Mouse (Mus musculus) hindbrain, postnatal 0 days (tissue): ENCODE data around the gene Mgat5. TPM values are rescaled to one million over a fixed set of nuclear protein-coding genes. Genes with fewer than 3 reads are reported as not detected.

Experiments
- ATAC-seq: fragments of 200-750 bp; cut with Nextera tagmentation; 2 replicates; pipeline ENCODE4 v1.8.0; 2017; ENCODE audit warnings: mild to moderate bottlenecking, moderate TSS enrichment, moderate library complexity
- DNase-seq: peaks from one replicate; pipeline ENCODE4 v3.0.0-alpha.2; 2015; ENCODE audit warnings: low spot score
- H3K27ac ChIP-seq: fragments of 300-500 bp; sonication (generic); 2 replicates; pipeline ENCODE4 v1.5.1; 2014; ENCODE audit warnings: mild to moderate bottlenecking
- H3K27me3 ChIP-seq: fragments of 300-500 bp; sonication (generic); 2 replicates; pipeline ENCODE4 v1.6.1; 2014; ENCODE audit warnings: low read length, mixed read lengths; ENCODE audit not compliant: insufficient read depth
- H3K36me3 ChIP-seq: fragments of 300-500 bp; sonication (generic); 2 replicates; pipeline ENCODE4 v1.6.1; 2014; ENCODE audit warnings: low read length, mixed read lengths; ENCODE audit not compliant: insufficient read depth
- H3K4me1 ChIP-seq: fragments of 300-500 bp; sonication (generic); 2 replicates; pipeline ENCODE4 v1.6.1; 2014; ENCODE audit warnings: antibody characterized with exemption, low read length, mixed read lengths; ENCODE audit not compliant: insufficient read depth
- H3K4me2 ChIP-seq: fragments of 300-500 bp; sonication (generic); 2 replicates; pipeline ENCODE4 v1.6.1; 2014; ENCODE audit warnings: low read depth, mild to moderate bottlenecking, low read length, moderate library complexity, mixed read lengths
- H3K4me3 ChIP-seq: fragments of 300-500 bp; sonication (generic); 2 replicates; pipeline ENCODE4 v1.5.1; 2014; ENCODE audit warnings: low read length
- H3K9ac ChIP-seq: fragments of 300-500 bp; sonication (generic); replicated peaks from 2 replicates; pipeline ENCODE4 v1.6.1; 2014; ENCODE audit warnings: mild to moderate bottlenecking, low read length, moderate library complexity, mixed read lengths
- H3K9me3 ChIP-seq: fragments of 300-500 bp; sonication (generic); 2 replicates; pipeline ENCODE4 v1.6.1; 2016; ENCODE audit warnings: low read length, mixed read lengths
- CTCF ChIP-seq: IDR thresholded peaks from 2 replicates; pipeline ENCODE4 v1.5.1; 2016; ENCODE audit warnings: antibody characterized with exemption, control low read depth, low read depth
- WGBS: fragments of 180-500 bp; shearing (Covaris S2); extraction: QIAGEN DNeasy Blood & Tissue Kit; methylation state at CpG from one replicate; pipeline ENCODE4 v1.1.7; 2014; 5-methylcytosine and 5-hydroxymethylcytosine counted together
- polyA plus RNA-seq: library from polyadenylated mRNA; unstranded; fragments of >200 nt; fragmentation: Nextera tagmentation; extraction: Ambion mirVana; gene quantifications from 2 replicates; pipeline ENCODE4 v1.2.1, GENCODE M21; 2015
- total RNA-seq: library from RNA; depleted of rRNA; stranded (reverse); fragments of >200 nt; gene quantifications from 2 replicates; pipeline ENCODE4 v1.2.3, GENCODE M21; 2014

Mgat5 gene
- total and polyA plus RNA-seq, 2 experiments from 2014 or later, result 14.8 to 49.3 TPM

- Histone ChIP-seq H3K9ac (no peak overlapping the region), H3K4me1 (no peaks in the 10 kb centered on the region), H3K27ac (no peak overlapping the region), H3K9me3 (no peaks in the 10 kb centered on the region), H3K4me3 (no peak overlapping the region), H3K4me2 (no peak overlapping the region), H3K36me3 (no peaks in the 10 kb centered on the region), H3K27me3 (no peaks in the 10 kb centered on the region)
- TF ChIP-seq CTCF, result no peak
- no peak for DNase-seq
- no peak for ATAC-seq
- WGBS, result over 99% methylated on average over 10 of the region's 10 CpGs
These were observed 310.1 kb downstream of the Mgat5 start for GRCm38 (mm10) chr1:127514888-127515287.

- no peak overlapping the region for H3K4me3 ChIP-seq
- ATAC-seq, result no peak
- no peaks in the 10 kb centered on the region for H3K9me3 ChIP-seq
- no peaks in the 10 kb centered on the region for H3K4me1 ChIP-seq
- no peaks in the 10 kb centered on the region for H3K36me3 ChIP-seq
- H3K27me3 ChIP-seq, result no peaks in the 10 kb centered on the region; the same call in 1 of the 2 replicates
- H3K27ac ChIP-seq, result no peak overlapping the region
- H3K4me2 ChIP-seq, result no peak overlapping the region
- no peak for DNase-seq
- no peak overlapping the region for H3K9ac ChIP-seq
- TF ChIP-seq CTCF, result no peak
- WGBS, result 87% methylated on average over 8 of the region's 8 CpGs
These were observed 318.5 kb downstream of the Mgat5 start for GRCm38 (mm10) chr1:127523364-127523763.

GRCm38 (mm10) chr1:127530849-127531580, 326.2 kb downstream of the Mgat5 start:
- no peaks in the 10 kb centered on the region for H3K36me3 ChIP-seq
- H3K27ac ChIP-seq, result no peak overlapping the region
- no peak overlapping the region for H3K9ac ChIP-seq
- WGBS, result 27% methylated on average over 14 of the region's 14 CpGs
- peak; percentile 74 for ATAC-seq
- H3K4me3 ChIP-seq, result no peak overlapping the region
- H3K4me1 ChIP-seq, result 0 out of 2 replicates have a peak, but pooled peaks cover 3% of the 10 kb centered on the region
- no peak for TF ChIP-seq CTCF
- H3K9me3 ChIP-seq, result no peaks in the 10 kb centered on the region
- peak; percentile 76 for DNase-seq
- H3K27me3 ChIP-seq, result no peaks in the 10 kb centered on the region
- peak overlapping the region; percentile 19; the same call in 1 of the 2 replicates for H3K4me2 ChIP-seq

- DNase-seq (no peak), ATAC-seq (no peak; the same call in 1 of the 2 replicates)
- Histone ChIP-seq H3K27me3 (no peaks in the 10 kb centered on the region), H3K27ac (no peak overlapping the region), H3K36me3 (no peaks in the 10 kb centered on the region), H3K4me3 (no peak overlapping the region), H3K4me1 (0 out of 2 replicates have a peak, but pooled peaks cover 8% of the 10 kb centered on the region), H3K9me3 (no peaks in the 10 kb centered on the region), H3K4me2 (no peak overlapping the region), H3K9ac (no peak overlapping the region)
- TF ChIP-seq CTCF, result peak; percentile 29; the same call in 1 of the 2 replicates
- 72% methylated on average over 5 of the region's 5 CpGs for WGBS
These were observed 326.9 kb downstream of the Mgat5 start for GRCm38 (mm10) chr1:127531723-127532122.

GRCm38 (mm10) chr1:127536448-127536847, 331.6 kb downstream of the Mgat5 start:
- ATAC-seq, result no peak; the same call in 1 of the 2 replicates

GRCm38 (mm10) chr1:127537204-127538038, 332.6 kb downstream of the Mgat5 start:
- 0 out of 2 replicates have a peak, but pooled peaks cover 8% of the 10 kb centered on the region for H3K4me1 ChIP-seq
- no peaks in the 10 kb centered on the region for H3K27me3 ChIP-seq
- DNase-seq (peak; percentile 66), ATAC-seq (peak; percentile 55)
- 9% methylated on average over 17 of the region's 17 CpGs for WGBS
- no peak overlapping the region for H3K4me3 ChIP-seq
- H3K36me3 ChIP-seq, result no peaks in the 10 kb centered on the region
- TF ChIP-seq CTCF, result no peak
- H3K4me2 ChIP-seq, result peak overlapping the region; percentile 47
- no peaks in the 10 kb centered on the region for H3K9me3 ChIP-seq
- H3K27ac ChIP-seq, result no peak overlapping the region
- no peak overlapping the region for H3K9ac ChIP-seq

More at GRCm38 (mm10) chr1:127536448-127536847, 331.6 kb downstream of the Mgat5 start:
- no peak for TF ChIP-seq CTCF
- 0 out of 2 replicates have a peak, but pooled peaks cover 8% of the 10 kb centered on the region for H3K4me1 ChIP-seq
- DNase-seq, result no peak
- H3K9ac ChIP-seq, result no peak overlapping the region
- H3K4me2 ChIP-seq, result no peak overlapping the region
- no peaks in the 10 kb centered on the region for H3K27me3 ChIP-seq
- H3K36me3 ChIP-seq, result no peaks in the 10 kb centered on the region
- WGBS, result 21% methylated on average over 5 of the region's 5 CpGs
- H3K27ac ChIP-seq, result no peak overlapping the region
- H3K9me3 ChIP-seq, result no peaks in the 10 kb centered on the region
- H3K4me3 ChIP-seq, result no peak overlapping the region
